Mouse (Mus musculus) monocyte, adult 59 days (primary cell): ENCODE measurements around the gene Unc119. TPM values are rescaled to one million over a fixed set of nuclear protein-coding genes. Genes with fewer than 3 reads are reported as not detected.

Source experiments
- total RNA-seq, 2 experiments: library from RNA; stranded (reverse); gene quantifications; one replicate each; pipeline ENCODE4 v1.2.4; 2023

Unc119 gene
- 10 to 100 TPM; 69.6 to 82.3 TPM for total RNA-seq

DNA sequence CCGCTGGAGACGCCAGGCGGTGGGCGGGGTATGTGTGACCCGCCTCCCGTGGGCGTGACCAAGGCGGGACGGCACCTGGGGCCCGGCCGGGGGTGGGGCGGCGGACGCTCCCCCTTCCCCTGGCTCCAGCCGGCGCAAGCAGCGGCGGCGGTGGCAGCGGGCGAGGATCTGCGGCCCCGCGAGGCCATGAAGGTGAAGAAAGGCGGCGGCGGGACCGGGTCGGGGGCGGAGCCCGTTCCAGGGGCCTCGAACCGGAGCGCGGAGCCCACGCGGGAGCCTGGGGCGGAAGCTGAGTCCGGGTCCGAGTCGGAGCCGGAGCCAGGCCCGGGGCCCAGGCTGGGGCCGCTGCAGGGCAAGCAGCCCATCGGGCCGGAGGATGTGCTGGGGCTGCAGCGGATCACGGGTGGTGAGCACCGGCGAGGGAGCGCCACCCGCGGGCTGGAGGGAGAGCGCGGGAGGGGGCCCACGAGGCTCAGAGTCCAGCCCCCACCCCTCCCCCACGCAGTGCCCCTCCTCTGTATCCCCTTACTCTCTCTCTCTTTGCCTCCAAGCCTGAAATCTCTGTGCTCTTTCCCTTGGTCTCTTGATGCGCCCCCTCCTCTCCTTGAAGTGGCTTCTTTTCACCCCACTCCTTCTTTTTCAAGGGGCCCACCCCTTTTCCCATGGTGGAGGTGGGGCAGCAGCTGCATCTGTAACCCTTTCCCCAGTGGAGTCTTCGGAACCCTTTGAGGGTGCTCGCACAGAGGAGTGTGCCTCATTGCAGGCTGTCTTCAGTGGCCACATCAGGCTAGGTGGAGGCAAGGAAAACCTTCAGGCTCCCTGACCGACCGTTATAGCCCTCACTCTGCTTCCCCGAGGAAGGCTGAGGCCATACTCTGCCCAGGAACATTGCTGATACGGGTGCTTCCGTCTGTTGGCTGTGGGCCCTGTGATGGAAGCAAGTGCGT is at the start of gene Unc119:
TSS of gene Unc119 (plus strand) at position 102 of the 947 bp plus-strand sequence.

DNA sequence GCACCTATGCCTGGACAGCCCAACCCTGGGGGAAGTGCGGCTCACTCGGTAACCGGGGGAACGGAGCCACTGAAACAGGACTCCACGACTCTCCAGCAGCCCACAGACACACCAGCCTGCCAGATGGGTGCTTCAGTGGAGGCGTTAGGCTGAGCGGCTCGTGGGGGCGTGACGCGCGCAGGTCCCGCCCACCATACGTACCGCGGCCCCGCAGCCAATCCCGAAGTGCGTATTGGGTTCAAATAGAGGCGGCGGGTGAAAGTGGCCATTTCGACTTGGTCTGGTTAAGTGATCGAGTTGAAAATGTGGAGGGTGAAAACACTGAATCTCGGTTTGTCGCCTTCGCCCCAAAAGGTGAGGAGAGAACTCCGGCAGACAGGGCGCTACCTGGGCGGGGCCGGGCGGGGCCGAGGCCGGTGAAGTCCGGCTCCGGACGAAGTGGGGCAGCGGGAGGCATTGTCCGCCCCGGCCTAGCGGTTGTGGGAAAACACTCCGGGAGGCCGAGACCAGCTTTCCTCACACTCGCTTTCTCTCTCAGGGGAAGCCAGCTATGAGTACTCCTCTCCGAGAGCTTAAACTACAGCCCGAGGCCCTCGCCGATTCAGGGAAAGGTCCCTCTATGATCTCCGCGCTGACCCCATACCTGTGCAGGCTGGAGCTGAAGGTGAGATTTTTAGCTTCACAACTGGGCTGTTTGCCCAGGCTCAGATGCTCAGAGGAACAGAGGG is 41.8 kb upstream of the Unc119 start, which contains the start of gene Spag5:
TSS of gene Spag5 (plus strand) at position 173 of the 728 bp plus-strand sequence.

DNA sequence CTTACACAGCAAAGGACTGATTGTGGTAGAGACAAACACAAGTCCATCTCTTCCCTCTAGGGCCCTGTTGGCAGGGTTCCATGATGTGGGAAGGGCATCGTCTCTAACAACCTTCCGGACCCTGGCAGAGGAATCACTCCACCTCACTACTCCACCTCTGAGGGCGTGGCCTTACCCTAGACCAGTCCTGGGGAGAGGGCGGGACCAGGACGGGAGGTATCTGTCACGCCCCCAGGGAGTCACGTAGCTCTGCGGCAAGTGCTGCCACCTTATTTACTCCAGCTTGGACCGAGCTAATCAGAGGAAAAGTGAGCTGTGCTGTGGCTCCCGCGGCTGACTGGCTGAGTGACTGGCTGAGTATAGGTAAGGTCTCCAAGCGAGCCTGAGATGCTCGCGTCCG is 20.4 kb upstream of the Unc119 start, which contains the start of gene Aldoc:
TSS of gene Aldoc (plus strand) at position 109 of the 400 bp plus-strand sequence.

DNA sequence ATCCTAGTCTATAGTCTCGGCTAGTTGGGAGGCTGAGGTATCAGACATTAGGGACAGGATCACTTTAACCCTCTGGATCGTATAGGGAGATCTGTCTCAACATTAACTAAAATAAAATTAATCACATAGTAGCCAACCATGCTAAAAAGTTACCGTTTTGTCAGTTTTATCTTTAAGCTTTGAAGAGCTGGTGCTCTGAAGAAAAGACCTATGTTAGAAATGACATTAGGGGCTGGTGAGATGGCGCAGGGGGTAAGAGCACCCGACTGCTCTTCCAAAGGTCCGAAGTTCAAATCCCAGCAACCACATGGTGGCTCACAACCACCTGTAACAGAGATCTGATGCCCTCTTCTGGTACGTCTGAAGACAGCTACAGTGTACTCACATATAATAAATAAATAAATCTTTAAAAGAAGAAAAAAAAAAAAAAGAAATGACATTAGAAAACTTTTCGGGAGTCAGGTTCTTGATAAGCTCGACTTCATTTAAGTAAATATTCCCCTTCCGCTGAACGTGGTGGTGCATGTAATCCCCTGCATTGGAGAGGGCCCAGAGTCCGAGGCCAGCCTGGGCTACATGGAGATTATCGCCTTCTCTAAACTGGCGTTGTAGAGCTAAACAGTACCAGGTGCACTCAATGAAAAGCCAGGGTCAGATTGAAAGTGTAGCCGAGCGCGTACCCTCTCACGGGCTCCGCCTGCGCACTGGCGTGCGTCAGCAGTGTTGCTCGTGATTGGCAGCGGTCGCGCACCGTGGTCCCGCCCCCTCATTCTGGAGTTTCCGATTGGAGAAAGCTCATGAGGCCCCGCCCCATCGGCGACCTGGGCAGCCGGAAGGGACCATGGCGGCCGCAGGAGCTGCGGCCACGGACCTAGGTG is 15.4 kb upstream of the Unc119 start, which contains the start of gene Pigs:
TSS of gene Pigs (plus strand) at position 782 of the 878 bp plus-strand sequence.

GRCm38 (mm10) chr11:78386508-78387043 is 43.3 kb downstream of the Unc119 start, which contains the start of gene Foxn1:
Gene Foxn1, minus strand, starts transcription at chr11:78386558.

Other genes with a start within 250 kb of the Unc119 start
- gene Fam222b, start 248.8 kb upstream of the Unc119 start, total RNA-seq: 10 to 100 TPM; 26.6 to 30.6 TPM
- under 1 TPM; 0.60 to 0.67 TPM for gene Traf4, start 177.9 kb upstream of the Unc119 start, total RNA-seq
- gene Nek8, start 166.8 kb upstream of the Unc119 start, total RNA-seq: 1 to 10 TPM; 1.9 to 4.0 TPM
- gene Tlcd1, start 166.8 kb upstream of the Unc119 start, total RNA-seq: 1 to 10 TPM; 2.9 to 3.3 TPM
- 1,000 to 10,000 TPM; 1,755 to 1,970 TPM for gene Rpl23a, start 159.9 kb upstream of the Unc119 start, total RNA-seq
- 1 to 10 TPM; 4.0 to 4.2 TPM for gene Rab34, start 155.1 kb upstream of the Unc119 start, total RNA-seq
- not detected for gene Proca1, start 150.1 kb upstream of the Unc119 start, total RNA-seq
- 10 to 100 TPM; 52.7 to 55.9 TPM for gene Sdf2, start 97.7 kb upstream of the Unc119 start, total RNA-seq
- gene Supt6, start 97.5 kb upstream of the Unc119 start, total RNA-seq: 10 to 100 TPM; 59.1 to 66.8 TPM
- 100 to 1,000 TPM; 105 to 107 TPM for gene 2610507B11Rik, start 81.7 kb upstream of the Unc119 start, total RNA-seq
- gene BC030499, start 52.6 kb upstream of the Unc119 start, total RNA-seq: 1 to 10 TPM; 1.5 TPM
- 1 to 10 TPM in 1 of 2 experiments, under 1 TPM in 1; 0.81 to 2.9 TPM for gene Spag5, start 42.0 kb upstream of the Unc119 start, total RNA-seq
- 1 to 10 TPM; 7.4 to 9.0 TPM for gene Aldoc, start 20.5 kb upstream of the Unc119 start, total RNA-seq
- gene Pigs, start 15.1 kb upstream of the Unc119 start, total RNA-seq: 10 to 100 TPM; 60.7 to 63.9 TPM
- not detected for gene Foxn1, start 43.1 kb downstream of the Unc119 start, total RNA-seq
- gene Slc13a2, start 78.7 kb downstream of the Unc119 start, total RNA-seq: under 1 TPM in 1 of 2 experiments, not detected in 1; 0.66 TPM
- 1 to 10 TPM; 5.9 to 7.9 TPM for gene Slc46a1, start 122.2 kb downstream of the Unc119 start, total RNA-seq
- gene Sarm1, start 154.3 kb downstream of the Unc119 start, total RNA-seq: 1 to 10 TPM; 1.9 TPM
- not detected for gene Vtn, start 155.6 kb downstream of the Unc119 start, total RNA-seq
- gene Sebox, start 160.0 kb downstream of the Unc119 start, total RNA-seq: not detected
- gene Tmem199, start 168.7 kb downstream of the Unc119 start, total RNA-seq: 10 to 100 TPM; 18.9 to 24.0 TPM
- 10 to 100 TPM; 24.6 to 28.4 TPM for gene Poldip2, start 168.7 kb downstream of the Unc119 start, total RNA-seq
- 10 to 100 TPM; 16.8 to 17.1 TPM for gene Tnfaip1, start 192.8 kb downstream of the Unc119 start, total RNA-seq
- 10 to 100 TPM; 31.8 to 33.8 TPM for gene Ift20, start 192.9 kb downstream of the Unc119 start, total RNA-seq
- 10 to 100 TPM; 12.3 to 15.0 TPM for gene Tmem97, start 207.3 kb downstream of the Unc119 start, total RNA-seq